Mouse (Mus musculus) midbrain, postnatal 0 days (tissue): ENCODE results near the gene A630095N17Rik. TPM values are rescaled to one million over a fixed set of nuclear protein-coding genes. Genes with fewer than 3 reads are reported as not detected.
A peak's percentile ranks its signal among the peaks of the same experiment; 100 is the strongest.

Experiments used
- ATAC-seq: fragments of 200-750 bp; cut with Nextera tagmentation; 2 replicates; pipeline ENCODE4 v1.8.0; 2017; ENCODE audit warnings: moderate number of reproducible peaks, mild to moderate bottlenecking, moderate TSS enrichment, moderate library complexity; ENCODE audit not compliant: low FRiP score
- DNase-seq: peaks from one replicate; pipeline ENCODE4 v3.0.0-alpha.2; 2015; ENCODE audit warnings: low spot score
- H3K27ac ChIP-seq: fragments of 300-500 bp; sonication (generic); 2 replicates; pipeline ENCODE4 v1.5.1; 2014; ENCODE audit warnings: low read depth, mild to moderate bottlenecking, low read length, mixed read lengths
- H3K27me3 ChIP-seq: fragments of 300-500 bp; sonication (generic); 2 replicates; pipeline ENCODE4 v1.6.1; 2014; ENCODE audit warnings: low read length, control low read depth, mixed read lengths; ENCODE audit not compliant: insufficient read depth
- H3K36me3 ChIP-seq: fragments of 300-500 bp; sonication (generic); 2 replicates; pipeline ENCODE4 v1.6.1; 2014; ENCODE audit warnings: low read length, control low read depth, mixed read lengths; ENCODE audit not compliant: insufficient read depth
- H3K4me1 ChIP-seq: fragments of 300-500 bp; sonication (generic); 2 replicates; pipeline ENCODE4 v1.6.1; 2014; ENCODE audit warnings: mild to moderate bottlenecking, control low read depth, antibody characterized with exemption, low read length, mixed read lengths; ENCODE audit not compliant: insufficient read depth
- H3K4me2 ChIP-seq: fragments of 300-500 bp; sonication (generic); 2 replicates; pipeline ENCODE4 v1.6.1; 2014; ENCODE audit warnings: low read depth, mild to moderate bottlenecking, low read length, mixed read lengths; ENCODE audit not compliant: poor library complexity, severe bottlenecking
- H3K4me3 ChIP-seq: fragments of 300-500 bp; sonication (generic); 2 replicates; pipeline ENCODE4 v1.5.1; 2014; ENCODE audit warnings: low read depth, mild to moderate bottlenecking, low read length, moderate library complexity
- H3K9ac ChIP-seq: fragments of 300-500 bp; sonication (generic); replicated peaks from 2 replicates; pipeline ENCODE4 v1.6.1; 2014; ENCODE audit warnings: mild to moderate bottlenecking, low read length, moderate library complexity, mixed read lengths; ENCODE audit not compliant: poor library complexity, severe bottlenecking
- H3K9me3 ChIP-seq: fragments of 300-500 bp; sonication (generic); 2 replicates; pipeline ENCODE4 v1.6.1; 2016; ENCODE audit warnings: low read length, control low read depth
- CTCF ChIP-seq: IDR thresholded peaks from 2 replicates; pipeline ENCODE4 v1.5.1; 2016; ENCODE audit warnings: antibody characterized with exemption, mild to moderate bottlenecking
- WGBS: fragments of 180-500 bp; shearing (Covaris S2); extraction: QIAGEN DNeasy Blood & Tissue Kit; methylation state at CpG from one replicate; pipeline ENCODE4 v1.1.7; 2014; 5-methylcytosine and 5-hydroxymethylcytosine counted together
- polyA plus RNA-seq: library from polyadenylated mRNA; unstranded; fragments of >200 nt; fragmentation: Nextera tagmentation; extraction: Ambion mirVana; gene quantifications from 2 replicates; pipeline ENCODE4 v1.2.1, GENCODE M21; 2015
- total RNA-seq: library from RNA; depleted of rRNA; stranded (reverse); fragments of >200 nt; gene quantifications from 2 replicates; pipeline ENCODE4 v1.2.3, GENCODE M21; 2014

A630095N17Rik gene
- total and polyA plus RNA-seq, 2 experiments from 2014 or later = not detected

- TF ChIP-seq CTCF = no peak
- H3K36me3 ChIP-seq = peaks cover 26% of the 10 kb centered on the region
- WGBS = 98% methylated on average over 9 of the region's 9 CpGs
Observed at GRCm38 (mm10) chr1:75215785-75216184, 16.1 kb downstream of the A630095N17Rik start.

GRCm38 (mm10) chr1:75214886-75215285 lies 17.0 kb downstream of the A630095N17Rik start:
- ATAC-seq = no peak
- DNase-seq = peak; percentile 46
- H3K9me3 ChIP-seq = no peaks in the 10 kb centered on the region
- WGBS = 82% methylated on average over 5 of the region's 5 CpGs
- no peaks in the 10 kb centered on the region for H3K27me3 ChIP-seq
- no peak for TF ChIP-seq CTCF
- H3K9ac ChIP-seq = no peak overlapping the region
- peaks cover 15% of the 10 kb centered on the region for H3K4me1 ChIP-seq
- H3K4me3 ChIP-seq = no peak overlapping the region
- H3K27ac ChIP-seq = no peak overlapping the region
- H3K36me3 ChIP-seq = peaks cover 26% of the 10 kb centered on the region
- no peak overlapping the region for H3K4me2 ChIP-seq

More at GRCm38 (mm10) chr1:75215785-75216184, 16.1 kb downstream of the A630095N17Rik start:
- no peaks in the 10 kb centered on the region for H3K9me3 ChIP-seq
- H3K4me2 ChIP-seq = no peak overlapping the region
- ATAC-seq (no peak), DNase-seq (no peak)
- no peak overlapping the region for H3K27ac ChIP-seq
- no peak overlapping the region for H3K4me3 ChIP-seq
- no peak overlapping the region for H3K9ac ChIP-seq
- 0 out of 2 replicates have a peak, but pooled peaks cover 3% of the 10 kb centered on the region for H3K27me3 ChIP-seq
- H3K4me1 ChIP-seq = peaks cover 11% of the 10 kb centered on the region; the same call in 1 of the 2 replicates

GRCm38 (mm10) chr1:75214442-75214841 lies 17.5 kb downstream of the A630095N17Rik start:
- DNase-seq (peak; percentile 19), ATAC-seq (no peak)
- no peaks in the 10 kb centered on the region for H3K9me3 ChIP-seq
- peaks cover 26% of the 10 kb centered on the region for H3K36me3 ChIP-seq
- 70% methylated on average over 2 of the region's 2 CpGs for WGBS
- no peak overlapping the region for H3K27ac ChIP-seq
- H3K4me1 ChIP-seq = peaks cover 14% of the 10 kb centered on the region
- H3K9ac ChIP-seq = no peak overlapping the region
- H3K27me3 ChIP-seq = no peaks in the 10 kb centered on the region
- H3K4me3 ChIP-seq = no peak overlapping the region
- TF ChIP-seq CTCF = no peak
- H3K4me2 ChIP-seq = no peak overlapping the region

GRCm38 (mm10) chr1:75213096-75213495 lies 18.8 kb downstream of the A630095N17Rik start:
- no peaks in the 10 kb centered on the region for H3K9me3 ChIP-seq
- no peaks in the 10 kb centered on the region for H3K27me3 ChIP-seq
- ATAC-seq (no peak), DNase-seq (no peak)
- no peak for TF ChIP-seq CTCF
- 88% methylated on average over 7 of the region's 7 CpGs for WGBS
- H3K9ac ChIP-seq = no peak overlapping the region
- no peak overlapping the region for H3K4me2 ChIP-seq
- peaks cover 19% of the 10 kb centered on the region for H3K4me1 ChIP-seq
- no peak overlapping the region for H3K27ac ChIP-seq
- H3K36me3 ChIP-seq = peaks cover 26% of the 10 kb centered on the region
- no peak overlapping the region for H3K4me3 ChIP-seq

GRCm38 (mm10) chr1:75212542-75212941 lies 19.4 kb downstream of the A630095N17Rik start:
- peaks cover 19% of the 10 kb centered on the region for H3K4me1 ChIP-seq

GRCm38 (mm10) chr1:75211141-75211708 lies 20.7 kb downstream of the A630095N17Rik start:
- H3K4me3 ChIP-seq = peak overlapping the region; percentile 77
- no peak for TF ChIP-seq CTCF
- no peaks in the 10 kb centered on the region for H3K27me3 ChIP-seq
- peaks cover 26% of the 10 kb centered on the region for H3K36me3 ChIP-seq
- peaks cover 19% of the 10 kb centered on the region for H3K4me1 ChIP-seq
- H3K27ac ChIP-seq = peak overlapping the region; percentile 70
- 14% methylated on average over 17 of the region's 17 CpGs for WGBS
- ATAC-seq = 0 out of 2 replicates have a peak, but pooled peaks have one; percentile 7
- H3K9me3 ChIP-seq = no peaks in the 10 kb centered on the region
- DNase-seq = no peak
- peak overlapping the region; percentile 80 for H3K9ac ChIP-seq
- H3K4me2 ChIP-seq = peak overlapping the region; percentile 90

More at GRCm38 (mm10) chr1:75212542-75212941, 19.4 kb downstream of the A630095N17Rik start:
- H3K36me3 ChIP-seq = peaks cover 26% of the 10 kb centered on the region
- WGBS = 86% methylated on average over 4 of the region's 4 CpGs
- no peak overlapping the region for H3K4me2 ChIP-seq
- H3K27ac ChIP-seq = no peak overlapping the region
- ATAC-seq (no peak), DNase-seq (no peak)
- no peaks in the 10 kb centered on the region for H3K9me3 ChIP-seq
- no peaks in the 10 kb centered on the region for H3K27me3 ChIP-seq
- H3K9ac ChIP-seq = no peak overlapping the region
- no peak for TF ChIP-seq CTCF
- H3K4me3 ChIP-seq = no peak overlapping the region
